Mouse (Mus musculus): ENCODE measurements at regions not wholly inside any gene's neighbourhood (a gene's known extent, or its start where the extent isn't known, plus 50 kb on each side); places are given as distances from the start of the nearest gene placed in this dataset.

GRCm38 (mm10) chr14:36646649-36647048 is 321.9 kb downstream of the Ccser2 start:
- TF ChIP-seq CTCF (IDR thresholded peaks at IDR 0.05; ENCODE audit: low read depth), result no peak
- no peak for TF ChIP-seq EP300 (optimal IDR thresholded peaks at IDR 0.05)

Data from stomach, postnatal 0 days (tissue).